Mouse (Mus musculus): ENCODE measurements around the gene Foxc2. TPM values are rescaled to one million over a fixed set of nuclear protein-coding genes. Genes with fewer than 3 reads are reported as not detected.
A peak's percentile ranks its signal among the peaks of the same experiment; 100 is the strongest.

Foxc2 gene
- polyA plus RNA-seq, 1 experiment: not detected

DNA sequence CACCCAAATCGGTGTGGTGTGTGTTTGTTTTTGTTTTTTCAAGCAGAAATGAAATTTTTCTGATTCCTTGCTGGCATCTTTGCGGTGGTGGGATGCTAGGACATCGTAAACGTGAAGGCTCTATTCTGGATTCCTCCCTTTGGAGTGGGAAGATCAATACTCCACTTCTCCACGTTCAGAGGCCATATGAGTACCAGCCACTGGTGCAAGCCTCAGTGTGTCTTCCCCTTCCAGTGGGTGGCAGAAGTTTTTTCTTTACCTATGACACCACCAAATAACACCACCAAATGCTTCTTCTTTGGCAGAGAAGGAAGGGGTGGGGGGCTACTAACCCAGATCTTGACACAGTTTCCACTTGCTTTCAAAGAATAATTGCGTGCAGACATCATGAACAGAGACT is 10.2 kb downstream of the Foxc2 start:
- Histone ChIP-seq H3K4me3 (replicated peaks; ENCODE audit: control insufficient read depth, low read depth, low read length) (no peak overlapping the region), H3K27ac (ENCODE audit: control insufficient read depth, insufficient read depth, low read depth, low read length, poor library complexity) (no peak overlapping the region), H3K4me1 (ENCODE audit: control insufficient read depth, insufficient read depth, low read length) (no peaks in the 10 kb centered on the region)
- TF ChIP-seq CTCF (IDR thresholded peaks at IDR 0.05; ENCODE audit: control insufficient read depth, insufficient read depth, low read length): no peak
- no peak for TF ChIP-seq POLR2A (IDR thresholded peaks at IDR 0.05; ENCODE audit: borderline replicate concordance, control insufficient read depth, low read depth, low read length)
- WGBS: 19% methylated on average over 6 of the region's 6 CpGs

DNA sequence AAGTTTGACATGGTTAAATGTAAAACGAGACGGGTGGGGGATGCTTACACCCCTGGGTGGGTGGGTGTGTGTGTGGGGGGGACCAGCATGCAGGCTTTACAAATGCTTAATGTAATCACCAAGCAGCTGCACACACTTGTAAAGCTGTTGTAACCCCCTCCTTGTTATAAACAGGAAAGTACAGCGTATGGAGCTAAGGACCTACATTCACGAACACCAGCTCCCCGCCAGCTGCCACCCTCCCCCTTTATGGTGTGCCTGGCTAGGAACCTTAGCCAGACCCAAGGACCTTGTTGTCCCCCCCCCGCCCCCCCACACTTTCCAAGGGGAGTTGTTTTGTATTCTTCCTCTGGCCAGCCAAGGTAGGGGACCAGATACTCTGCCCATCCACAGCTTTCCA is 10.7 kb downstream of the Foxc2 start:
- Histone ChIP-seq H3K4me3 (replicated peaks; ENCODE audit: control insufficient read depth, low read depth, low read length) (no peak overlapping the region), H3K4me1 (ENCODE audit: control insufficient read depth, insufficient read depth, low read length) (no peaks in the 10 kb centered on the region), H3K27ac (ENCODE audit: control insufficient read depth, insufficient read depth, low read depth, low read length, poor library complexity) (no peak overlapping the region)
- 27% methylated on average over 6 of the region's 6 CpGs for WGBS
- TF ChIP-seq CTCF (IDR thresholded peaks at IDR 0.05; ENCODE audit: control insufficient read depth, insufficient read depth, low read length): no peak
- no peak for TF ChIP-seq POLR2A (IDR thresholded peaks at IDR 0.05; ENCODE audit: borderline replicate concordance, control insufficient read depth, low read depth, low read length)

DNA sequence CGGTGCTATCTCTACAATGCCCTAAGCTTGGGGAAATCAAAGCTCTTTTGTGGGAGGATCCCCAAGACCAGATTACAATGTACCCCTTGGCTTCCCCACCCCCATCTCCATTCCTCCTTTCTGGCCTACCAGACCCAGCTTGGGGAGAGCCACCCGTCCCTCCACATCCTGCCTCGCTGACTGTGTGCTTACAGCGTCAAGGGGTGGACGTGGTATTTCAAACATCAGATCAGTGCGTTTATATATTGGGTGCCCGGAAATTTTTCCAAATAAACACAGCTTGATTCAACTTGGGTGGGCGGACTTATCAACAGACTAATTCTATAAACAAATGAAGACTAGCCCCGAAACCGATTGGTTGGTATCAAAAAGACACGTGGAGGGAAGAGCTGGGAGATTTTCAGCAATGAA is 11.3 kb downstream of the Foxc2 start:
- Histone ChIP-seq H3K4me3 (replicated peaks; ENCODE audit: control insufficient read depth, low read depth, low read length) (no peak overlapping the region), H3K4me1 (ENCODE audit: control insufficient read depth, insufficient read depth, low read length) (no peaks in the 10 kb centered on the region), H3K27ac (ENCODE audit: control insufficient read depth, insufficient read depth, low read depth, low read length, poor library complexity) (no peak overlapping the region)
- WGBS: 16% methylated on average over 11 of the region's 11 CpGs
- TF ChIP-seq CTCF (IDR thresholded peaks at IDR 0.05; ENCODE audit: control insufficient read depth, insufficient read depth, low read length) (no peak), POLR2A (IDR thresholded peaks at IDR 0.05; ENCODE audit: borderline replicate concordance, control insufficient read depth, low read depth, low read length) (no peak)

DNA sequence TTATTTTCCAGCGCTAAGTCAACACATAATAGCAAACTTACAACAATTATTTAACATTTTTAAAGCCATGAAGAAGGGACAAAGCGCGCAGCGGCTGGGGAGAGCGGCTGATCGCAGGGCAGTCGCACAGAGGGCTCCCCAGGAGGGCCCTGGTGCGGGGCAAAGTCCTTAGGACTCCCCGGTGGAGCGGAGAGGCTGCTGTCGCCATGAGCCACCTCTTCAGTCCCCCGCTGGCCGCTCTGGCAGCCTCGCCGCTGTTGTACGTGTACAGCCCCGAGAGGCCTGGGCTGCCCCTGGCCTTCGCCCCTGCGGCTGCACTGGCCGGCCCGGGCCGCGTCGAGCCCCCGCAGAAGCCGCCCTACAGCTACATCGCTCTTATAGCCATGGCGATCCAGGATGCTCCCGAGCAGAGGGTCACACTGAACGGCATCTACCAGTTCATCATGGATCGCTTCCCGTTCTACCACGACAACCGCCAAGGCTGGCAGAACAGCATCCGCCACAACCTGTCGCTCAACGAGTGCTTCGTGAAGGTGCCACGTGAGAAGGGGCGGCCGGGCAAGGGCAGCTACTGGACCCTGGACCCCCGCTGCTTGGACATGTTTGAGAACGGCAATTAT is 11.9 kb downstream of the Foxc2 start, which contains the start of gene Foxl1:
Gene Foxl1 (plus strand): TSS at position 185 of the 620 bp plus-strand sequence.
- TF ChIP-seq CTCF (IDR thresholded peaks at IDR 0.05; ENCODE audit: control insufficient read depth, insufficient read depth, low read length) (no peak), POLR2A (IDR thresholded peaks at IDR 0.05; ENCODE audit: borderline replicate concordance, control insufficient read depth, low read depth, low read length) (no peak)
- no peaks in the 10 kb centered on the region for H3K4me1 ChIP-seq (ENCODE audit: control insufficient read depth, insufficient read depth, low read length)
- 7% methylated on average over 43 of the region's 43 CpGs for WGBS
- no peak within 1 kb of the TSS for H3K4me3 ChIP-seq (replicated peaks; ENCODE audit: control insufficient read depth, low read depth, low read length)
- H3K27ac ChIP-seq (ENCODE audit: control insufficient read depth, insufficient read depth, low read depth, low read length, poor library complexity): peak within 1 kb of the TSS; percentile 33; the same call in 1 of the 2 replicates

DNA sequence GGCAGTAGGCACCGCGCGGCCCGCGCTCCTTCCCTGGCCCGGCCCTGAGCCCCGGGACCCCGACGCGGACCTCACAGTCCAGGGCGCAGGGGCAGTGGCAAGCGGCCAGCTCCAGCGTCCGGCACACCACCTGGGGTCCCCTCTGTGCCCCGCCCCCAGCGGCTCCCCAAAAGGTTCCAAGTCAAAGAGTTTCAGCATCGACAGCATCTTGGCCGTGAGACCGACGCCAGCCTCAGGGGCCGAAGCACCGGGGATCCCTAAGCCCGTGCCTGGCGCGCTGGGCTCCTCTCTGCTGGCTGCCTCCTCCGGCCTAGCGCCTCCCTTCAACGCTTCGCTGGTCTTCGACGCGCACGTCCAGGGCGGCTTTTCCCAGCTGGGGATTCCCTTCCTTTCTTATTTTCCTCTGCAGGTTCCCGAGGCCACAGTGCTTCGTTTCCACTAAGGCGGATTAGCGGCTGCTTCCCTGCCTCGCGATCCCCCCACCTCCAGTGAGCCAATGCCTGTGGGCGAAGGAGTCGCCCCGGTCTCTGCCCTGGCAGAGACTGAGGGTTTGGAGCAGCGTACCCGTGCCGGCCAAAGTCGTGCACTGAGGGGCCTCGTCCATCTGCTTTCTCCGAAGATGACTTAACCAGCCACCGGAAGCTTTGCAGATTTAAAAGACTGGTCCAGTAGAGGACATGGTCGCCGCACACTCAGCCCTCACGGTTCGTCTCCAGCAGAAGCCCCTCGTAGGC is 12.7 kb downstream of the Foxc2 start:
- Histone ChIP-seq H3K4me3 (replicated peaks; ENCODE audit: control insufficient read depth, low read depth, low read length) (no peak overlapping the region), H3K27ac (ENCODE audit: control insufficient read depth, insufficient read depth, low read depth, low read length, poor library complexity) (no peak overlapping the region; the same call in 1 of the 2 replicates), H3K4me1 (ENCODE audit: control insufficient read depth, insufficient read depth, low read length) (no peaks in the 10 kb centered on the region)
- 8% methylated on average over 55 of the region's 55 CpGs for WGBS
- TF ChIP-seq CTCF (IDR thresholded peaks at IDR 0.05; ENCODE audit: control insufficient read depth, insufficient read depth, low read length) (no peak), POLR2A (IDR thresholded peaks at IDR 0.05; ENCODE audit: borderline replicate concordance, control insufficient read depth, low read depth, low read length) (no peak)

DNA sequence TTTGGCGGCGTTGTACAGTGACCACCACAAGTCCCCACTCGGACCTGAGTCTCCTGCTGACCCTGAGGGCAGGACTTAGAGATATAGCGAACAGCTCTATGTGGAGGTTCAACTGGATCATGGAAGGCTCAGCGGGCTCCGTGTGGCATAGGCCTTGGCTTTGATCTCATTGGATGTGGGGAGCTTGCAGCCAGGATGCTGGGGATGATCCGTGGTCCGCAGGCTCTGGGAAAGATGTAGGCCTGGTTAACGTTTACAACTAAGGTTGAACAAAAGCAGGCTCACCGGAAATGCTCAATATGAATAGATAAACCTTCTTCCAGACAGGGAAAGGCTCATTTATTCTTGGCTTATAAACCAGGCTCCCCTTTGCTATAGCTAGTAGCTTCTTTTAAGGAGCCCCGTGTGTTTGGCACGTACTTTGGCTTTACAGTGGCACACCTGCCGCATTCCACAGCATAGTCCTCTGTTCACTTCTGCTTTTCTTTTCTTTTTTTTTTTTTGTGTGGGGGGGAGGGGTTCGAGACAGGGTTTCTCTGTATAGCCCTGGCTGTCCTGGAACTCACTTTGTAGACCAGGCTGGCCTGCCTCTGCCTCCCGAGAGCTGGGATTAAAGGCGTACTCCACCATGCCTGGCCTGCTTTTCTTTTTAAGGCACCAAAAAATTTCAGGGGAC is 13.4 kb downstream of the Foxc2 start:
- WGBS: 26% methylated on average over 16 of the region's 16 CpGs
- H3K4me3 ChIP-seq (replicated peaks; ENCODE audit: control insufficient read depth, low read depth, low read length): no peak overlapping the region
- no peak overlapping the region for H3K27ac ChIP-seq (ENCODE audit: control insufficient read depth, insufficient read depth, low read depth, low read length, poor library complexity)
- no peaks in the 10 kb centered on the region for H3K4me1 ChIP-seq (ENCODE audit: control insufficient read depth, insufficient read depth, low read length)
- TF ChIP-seq POLR2A (IDR thresholded peaks at IDR 0.05; ENCODE audit: borderline replicate concordance, control insufficient read depth, low read depth, low read length) (no peak), CTCF (IDR thresholded peaks at IDR 0.05; ENCODE audit: control insufficient read depth, insufficient read depth, low read length) (no peak)

DNA sequence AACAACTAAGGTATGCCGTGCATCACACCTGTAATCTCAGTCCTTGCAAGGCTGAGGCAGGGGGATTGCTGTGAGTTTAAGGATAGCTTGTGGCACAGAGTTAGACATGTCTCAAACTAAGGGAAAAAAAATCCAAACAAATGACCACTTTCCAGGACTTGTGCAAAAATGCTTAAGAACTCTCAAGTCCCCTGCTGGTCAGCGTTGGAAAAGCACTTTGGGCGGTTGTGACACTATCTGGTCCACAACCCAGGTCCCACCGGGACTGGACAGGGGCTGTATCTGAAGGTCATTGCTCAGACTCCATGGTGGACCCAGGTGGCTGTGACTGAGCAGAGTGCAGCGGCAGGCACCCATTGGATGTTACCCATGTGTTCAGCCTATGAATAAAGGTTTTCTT is 14.6 kb downstream of the Foxc2 start:
- H3K27ac ChIP-seq (ENCODE audit: control insufficient read depth, insufficient read depth, low read depth, low read length, poor library complexity): no peak overlapping the region

DNA sequence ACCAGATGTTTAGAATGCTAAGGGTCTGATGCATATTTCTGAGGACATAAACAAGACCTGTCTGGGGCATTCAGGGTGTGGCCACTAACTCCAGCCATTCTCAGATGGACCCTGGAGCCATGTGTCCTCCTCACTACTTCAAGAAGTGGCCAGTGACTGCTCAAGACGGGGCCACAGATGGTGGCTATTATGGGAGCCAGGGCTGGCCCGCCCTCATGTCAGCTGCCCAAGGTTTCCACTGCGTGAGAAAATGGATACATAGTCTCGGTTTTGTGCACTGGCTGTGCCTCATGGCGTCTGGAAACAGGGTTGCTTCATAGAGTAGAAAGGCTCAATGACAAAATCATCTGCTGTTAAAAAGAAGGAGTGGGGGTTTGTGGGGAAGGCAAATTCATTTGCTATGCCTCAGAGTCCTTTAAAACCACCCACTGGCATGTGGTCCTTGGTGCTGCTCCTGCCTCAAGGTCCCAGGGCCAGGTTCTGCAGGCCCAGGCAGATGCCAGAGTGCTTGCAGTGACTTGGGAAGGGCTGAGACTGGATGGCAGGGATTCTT is 17.1 kb downstream of the Foxc2 start:
- Histone ChIP-seq H3K27ac (ENCODE audit: control insufficient read depth, insufficient read depth, low read depth, low read length, poor library complexity) (no peak overlapping the region), H3K4me3 (replicated peaks; ENCODE audit: control insufficient read depth, low read depth, low read length) (no peak overlapping the region), H3K4me1 (ENCODE audit: control insufficient read depth, insufficient read depth, low read length) (no peaks in the 10 kb centered on the region)
- TF ChIP-seq CTCF (IDR thresholded peaks at IDR 0.05; ENCODE audit: control insufficient read depth, insufficient read depth, low read length) (no peak), POLR2A (IDR thresholded peaks at IDR 0.05; ENCODE audit: borderline replicate concordance, control insufficient read depth, low read depth, low read length) (no peak)
- 64% methylated on average over 5 of the region's 5 CpGs for WGBS

More for the DNA sequence above, 14.6 kb downstream of the Foxc2 start:
- TF ChIP-seq CTCF (IDR thresholded peaks at IDR 0.05; ENCODE audit: control insufficient read depth, insufficient read depth, low read length) (no peak), POLR2A (IDR thresholded peaks at IDR 0.05; ENCODE audit: borderline replicate concordance, control insufficient read depth, low read depth, low read length) (no peak)
- WGBS: 35% methylated on average over 5 of the region's 5 CpGs
- H3K4me1 ChIP-seq (ENCODE audit: control insufficient read depth, insufficient read depth, low read length): no peaks in the 10 kb centered on the region
- H3K4me3 ChIP-seq (replicated peaks; ENCODE audit: control insufficient read depth, low read depth, low read length): no peak overlapping the region

All from bone marrow, adult 2 months (tissue).